Mouse (Mus musculus) left cerebral cortex, postnatal 25 days (tissue): Measurements from ENCODE around the gene Tas2r129. TPM values are rescaled to one million over a fixed set of nuclear protein-coding genes. Genes with fewer than 3 reads are reported as not detected.
"Not testable (repeated sequence)": the region's sequence is repeated elsewhere in the genome, so short reads cannot be mapped to it uniquely, and the experiment has no call there.

Experiments used
- DNase-seq, 2 experiments: peaks; one replicate each; pipeline ENCODE4 v3.0.0; 2022; ENCODE audit warnings: low spot score in 2 of 2, mixed read lengths in 1 of 2
- intact Hi-C: fragments of 180-260 bp; cut with DNase I; formaldehyde crosslinking; loops from one replicate; pipeline ENCODE4 v1.15.1; 2025
- total RNA-seq, 2 experiments: library from RNA; stranded (reverse); gene quantifications; 2 replicates each; pipeline ENCODE4 v1.2.3; 2021

The Tas2r129 gene
- total RNA-seq = not detected

GRCm38 (mm10) chr6:132950802-132951201 is at the start of gene Tas2r129:
Tas2r129 (plus strand) TSS chr6:132951102.
- intact Hi-C loops = no loop called here
- no peak for DNase-seq

- intact Hi-C loops = no loop called here
- no peak for DNase-seq
These were observed 41.6 kb upstream of the Tas2r129 start, which contains the start of gene Tas2r125 for GRCm38 (mm10) chr6:132909351-132909750. Tas2r125 (plus strand) TSS chr6:132909651.

GRCm38 (mm10) chr6:132941376-132941775 is 9.5 kb upstream of the Tas2r129 start:
- DNase-seq, intact Hi-C loops: not testable (repeated sequence)

GRCm38 (mm10) chr6:132957819-132958218 is 6.9 kb downstream of the Tas2r129 start, which contains the start of gene Tas2r131:
Tas2r131 (minus strand) TSS chr6:132957919.
- intact Hi-C loops = no loop called here
- DNase-seq = no peak

GRCm38 (mm10) chr6:132980865-132981264 is 30.0 kb downstream of the Tas2r129 start, which contains the start of gene Tas2r109:
Tas2r109 (minus strand) TSS chr6:132980965.
- intact Hi-C loops = no loop called here

More at GRCm38 (mm10) chr6:132980865-132981264, 30.0 kb downstream of the Tas2r129 start, which contains the start of gene Tas2r109:
- no peak for DNase-seq

Other genes starting within 250 kb of the Tas2r129 start
- not detected for gene Tas2r122, start 239.2 kb upstream of the Tas2r129 start, total RNA-seq
- gene Tas2r115, start 213.1 kb upstream of the Tas2r129 start, total RNA-seq = not detected
- gene Tas2r124, start 196.4 kb upstream of the Tas2r129 start, total RNA-seq = not detected
- gene Tas2r102, start 189.0 kb upstream of the Tas2r129 start, total RNA-seq = not detected
- gene Tas2r136, start 172.9 kb upstream of the Tas2r129 start, total RNA-seq = not detected
- gene Tas2r117, start 148.3 kb upstream of the Tas2r129 start, total RNA-seq = not detected
- not detected for gene Tas2r123, start 104.0 kb upstream of the Tas2r129 start, total RNA-seq
- gene Tas2r116, start 95.7 kb upstream of the Tas2r129 start, total RNA-seq = not detected
- gene Tas2r110, start 83.1 kb upstream of the Tas2r129 start, total RNA-seq = not detected
- not detected for gene Tas2r113, start 58.1 kb upstream of the Tas2r129 start, total RNA-seq
- not detected for gene Tas2r125, start 41.5 kb upstream of the Tas2r129 start, total RNA-seq
- gene Tas2r131, start 6.8 kb downstream of the Tas2r129 start, total RNA-seq = not detected
- not detected for gene Tas2r109, start 29.9 kb downstream of the Tas2r129 start, total RNA-seq
- gene Tas2r103, start 86.0 kb downstream of the Tas2r129 start, total RNA-seq = not detected
- gene Tas2r140, start 104.7 kb downstream of the Tas2r129 start, total RNA-seq = not detected
- 10 to 100 TPM; 93.6 to 97.5 TPM for gene Smim10l1, start 153.8 kb downstream of the Tas2r129 start, total RNA-seq